Mouse (Mus musculus) erythroblast, embryonic 14.5 days (primary cell): ENCODE results near the gene Stoml3. TPM values are rescaled to one million over a fixed set of nuclear protein-coding genes. Genes with fewer than 3 reads are reported as not detected.

Experiments
- H3K27me3 ChIP-seq: 2 replicates; pipeline ENCODE4 v1.6.1; 2012; ENCODE audit warnings: inconsistent platforms; ENCODE audit not compliant: control insufficient read depth
- H3K36me3 ChIP-seq: 2 replicates; pipeline ENCODE4 v1.6.1; 2012; ENCODE audit warnings: mild to moderate bottlenecking, inconsistent platforms; ENCODE audit not compliant: control insufficient read depth
- H3K4me1 ChIP-seq: 2 replicates; pipeline ENCODE4 v1.6.1; 2012; ENCODE audit warnings: inconsistent platforms; ENCODE audit not compliant: control insufficient read depth
- H3K4me3 ChIP-seq: replicated peaks from 2 replicates; pipeline ENCODE3; 2012; ENCODE audit warnings: moderate library complexity, mild to moderate bottlenecking, inconsistent platforms
- H3K9me3 ChIP-seq: 2 replicates; pipeline ENCODE4 v1.6.1; 2012; ENCODE audit warnings: low read length, inconsistent platforms, mixed read lengths; ENCODE audit not compliant: control insufficient read depth
- GATA1 ChIP-seq: IDR thresholded peaks from 2 replicates; pipeline ENCODE4 v1.6.1; 2012; ENCODE audit warnings: low read length, inconsistent platforms, mixed read lengths
- TAL1 ChIP-seq: IDR thresholded peaks from 3 replicates; pipeline ENCODE4 v1.6.1; 2012; ENCODE audit warnings: low read length, inconsistent platforms, mixed read lengths
- polyA plus RNA-seq: library from polyadenylated mRNA; stranded (reverse); fragments of >175 nt; gene quantifications from 2 replicates; pipeline ENCODE4 v1.2.3, GENCODE M21; 2012

Stoml3 gene
- polyA plus RNA-seq, 1 experiment = not detected

- H3K9me3 ChIP-seq = no peaks in the 10 kb centered on the region
Observed at GRCm38 (mm10) chr3:53457750-53458149, 30.7 kb upstream of the Stoml3 start.

DNA sequence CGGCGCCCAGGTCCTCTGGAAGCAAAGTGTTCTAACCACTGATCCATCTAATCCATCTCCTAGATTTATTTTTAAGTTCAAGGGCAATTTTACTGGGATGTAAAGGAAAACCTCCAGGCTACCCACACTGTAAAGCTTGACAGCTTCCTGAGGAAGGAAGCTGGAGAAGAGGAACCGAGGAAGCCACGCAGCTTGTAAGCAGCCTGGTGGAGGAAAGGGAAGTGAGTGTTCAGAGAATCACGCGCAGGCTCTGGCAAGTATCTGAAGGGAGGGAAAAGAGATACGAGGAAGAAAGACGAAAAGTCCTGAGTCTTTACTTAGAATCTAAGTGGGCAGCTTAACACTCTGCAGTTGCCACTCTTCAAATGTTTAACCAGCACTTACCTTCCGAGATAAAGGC, 28.3 kb upstream of the Stoml3 start:
- Histone ChIP-seq H3K4me3 (no peak overlapping the region), H3K36me3 (peaks cover 53% of the 10 kb centered on the region), H3K9me3 (no peaks in the 10 kb centered on the region), H3K27me3 (no peaks in the 10 kb centered on the region), H3K4me1 (peaks cover 21% of the 10 kb centered on the region)
- TF ChIP-seq GATA1 (no peak), TAL1 (no peak)

More at GRCm38 (mm10) chr3:53457750-53458149, 30.7 kb upstream of the Stoml3 start:
- H3K4me3 ChIP-seq = no peak overlapping the region
- peaks cover 12% of the 10 kb centered on the region for H3K4me1 ChIP-seq
- TF ChIP-seq TAL1 (no peak), GATA1 (no peak)
- H3K36me3 ChIP-seq = peaks cover 75% of the 10 kb centered on the region
- H3K27me3 ChIP-seq = no peaks in the 10 kb centered on the region

DNA sequence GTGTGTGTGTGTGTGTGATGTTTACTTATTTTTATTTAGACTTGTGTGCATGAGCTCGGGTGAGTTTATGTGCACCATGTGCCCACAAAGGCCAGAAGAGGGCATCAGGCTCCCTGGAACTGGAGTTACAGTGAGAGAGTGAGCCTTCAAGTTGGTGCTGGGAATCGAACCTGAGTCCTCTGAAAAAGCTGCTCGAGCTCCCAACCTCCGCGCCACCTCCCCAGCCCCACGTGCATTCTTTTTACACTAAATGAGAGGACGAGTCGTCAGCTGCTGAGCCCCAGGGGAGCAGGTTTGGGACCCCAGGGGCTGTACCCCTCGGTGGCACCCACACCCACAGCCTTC, 25.8 kb upstream of the Stoml3 start:
- TF ChIP-seq TAL1 = no peak
- no peak for TF ChIP-seq GATA1
- Histone ChIP-seq H3K36me3 (peaks cover 28% of the 10 kb centered on the region), H3K27me3 (no peaks in the 10 kb centered on the region), H3K4me3 (peak overlapping the region; percentile 93), H3K9me3 (no peaks in the 10 kb centered on the region), H3K4me1 (peaks cover 38% of the 10 kb centered on the region)

GRCm38 (mm10) chr3:53463046-53463764, 25.2 kb upstream of the Stoml3 start, which contains the start of the genes Nhlrc3 and Proser1:
TSS of gene Nhlrc3 (minus strand) at chr3:53463332.
TSS of gene Proser1 (plus strand) at chr3:53463666.
- no peak for TF ChIP-seq GATA1
- TF ChIP-seq TAL1 = no peak
- peak within 1 kb of the TSS; percentile 93 for H3K4me3 ChIP-seq
- no peaks in the 10 kb centered on the region for H3K27me3 ChIP-seq
- peaks cover 38% of the 10 kb centered on the region for H3K4me1 ChIP-seq
- H3K9me3 ChIP-seq = no peaks in the 10 kb centered on the region
- peaks cover 23% of the 10 kb centered on the region for H3K36me3 ChIP-seq

- Histone ChIP-seq H3K4me3 (peak overlapping the region; percentile 93), H3K27me3 (no peaks in the 10 kb centered on the region), H3K36me3 (peaks cover 21% of the 10 kb centered on the region), H3K4me1 (peaks cover 38% of the 10 kb centered on the region), H3K9me3 (no peaks in the 10 kb centered on the region)
- TF ChIP-seq TAL1 (no peak), GATA1 (no peak)
Observed at GRCm38 (mm10) chr3:53463765-53464114, 24.7 kb upstream of the Stoml3 start.

DNA sequence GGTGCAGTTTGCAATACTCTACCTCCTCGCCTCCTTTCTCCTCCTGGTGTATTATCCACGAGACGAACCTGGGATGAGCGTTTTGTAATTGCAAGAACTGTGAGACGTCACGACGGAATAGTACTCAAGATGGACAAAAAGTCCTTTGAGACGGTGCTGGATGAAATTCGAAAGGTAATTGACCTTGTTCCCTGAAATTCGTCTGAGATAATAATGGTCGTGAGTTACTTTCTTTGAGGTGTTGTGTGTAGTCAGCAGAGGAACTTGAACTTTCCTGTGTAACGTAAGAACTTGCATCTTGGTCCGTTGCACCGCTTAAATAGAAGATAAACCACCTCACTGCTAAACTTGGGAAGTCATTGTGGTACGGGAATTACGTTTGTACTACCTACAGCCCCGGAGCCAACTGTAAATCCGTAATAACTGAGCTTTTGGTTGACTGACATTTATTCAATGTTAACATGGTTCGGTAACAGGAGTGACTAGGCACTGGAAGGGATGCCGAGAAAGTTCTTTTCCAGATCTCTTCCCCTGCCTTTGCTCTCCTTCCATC, 24.2 kb upstream of the Stoml3 start:
- Histone ChIP-seq H3K4me1 (peaks cover 38% of the 10 kb centered on the region), H3K27me3 (no peaks in the 10 kb centered on the region)

GRCm38 (mm10) chr3:53465330-53465729, 23.1 kb upstream of the Stoml3 start:
- Histone ChIP-seq H3K4me3 (peak overlapping the region; percentile 93), H3K27me3 (no peaks in the 10 kb centered on the region), H3K36me3 (peaks cover 27% of the 10 kb centered on the region), H3K4me1 (peaks cover 38% of the 10 kb centered on the region), H3K9me3 (no peaks in the 10 kb centered on the region)
- no peak for TF ChIP-seq GATA1
- TF ChIP-seq TAL1 = no peak

More for the DNA sequence above, 24.2 kb upstream of the Stoml3 start:
- TF ChIP-seq GATA1 (no peak), TAL1 (no peak)
- H3K36me3 ChIP-seq = peaks cover 25% of the 10 kb centered on the region
- H3K9me3 ChIP-seq = no peaks in the 10 kb centered on the region
- peak overlapping the region; percentile 93 for H3K4me3 ChIP-seq

DNA sequence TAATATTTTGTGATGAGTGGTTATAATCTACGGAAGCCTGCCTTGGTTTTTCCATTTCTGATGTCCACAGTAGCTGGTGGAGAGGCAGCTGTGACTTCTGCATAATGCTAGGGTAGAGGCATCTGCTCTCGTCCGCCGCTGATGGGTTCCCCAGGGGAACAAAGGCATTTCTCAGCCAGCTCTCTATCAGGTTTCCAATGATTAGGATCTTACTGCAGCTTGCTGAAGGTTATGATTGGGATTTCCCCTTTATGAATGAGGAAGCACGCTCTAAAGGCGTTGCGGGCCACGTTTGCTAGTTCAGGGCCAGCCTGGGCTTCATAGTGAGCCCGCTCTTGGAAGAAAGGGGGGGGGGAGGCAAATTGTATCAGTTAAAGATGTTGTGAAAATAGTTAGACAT, 22.0 kb upstream of the Stoml3 start:
- Histone ChIP-seq H3K36me3 (peaks cover 28% of the 10 kb centered on the region), H3K9me3 (no peaks in the 10 kb centered on the region), H3K4me1 (peaks cover 33% of the 10 kb centered on the region), H3K4me3 (peak overlapping the region; percentile 1), H3K27me3 (no peaks in the 10 kb centered on the region)
- TF ChIP-seq TAL1 (no peak), GATA1 (no peak)

GRCm38 (mm10) chr3:53467356-53467755, 21.1 kb upstream of the Stoml3 start:
- H3K9me3 ChIP-seq = no peaks in the 10 kb centered on the region
- TF ChIP-seq GATA1 (no peak), TAL1 (no peak)
- H3K27me3 ChIP-seq = no peaks in the 10 kb centered on the region
- peaks cover 28% of the 10 kb centered on the region for H3K4me1 ChIP-seq
- H3K4me3 ChIP-seq = no peak overlapping the region
- H3K36me3 ChIP-seq = peaks cover 35% of the 10 kb centered on the region

- Histone ChIP-seq H3K36me3 (peaks cover 58% of the 10 kb centered on the region), H3K27me3 (no peaks in the 10 kb centered on the region), H3K4me1 (peaks cover 18% of the 10 kb centered on the region), H3K4me3 (no peak overlapping the region), H3K9me3 (no peaks in the 10 kb centered on the region)
- TF ChIP-seq TAL1 (no peak), GATA1 (no peak)
Observed at GRCm38 (mm10) chr3:53469650-53470049, 18.8 kb upstream of the Stoml3 start.
